Mouse (Mus musculus): Measurements from ENCODE around the gene Bspry. TPM values are rescaled to one million over a fixed set of nuclear protein-coding genes. Genes with fewer than 3 reads are reported as not detected.

Gene Bspry
- polyA plus RNA-seq, 1 experiment from 2014 or later: 0.67 TPM

DNA sequence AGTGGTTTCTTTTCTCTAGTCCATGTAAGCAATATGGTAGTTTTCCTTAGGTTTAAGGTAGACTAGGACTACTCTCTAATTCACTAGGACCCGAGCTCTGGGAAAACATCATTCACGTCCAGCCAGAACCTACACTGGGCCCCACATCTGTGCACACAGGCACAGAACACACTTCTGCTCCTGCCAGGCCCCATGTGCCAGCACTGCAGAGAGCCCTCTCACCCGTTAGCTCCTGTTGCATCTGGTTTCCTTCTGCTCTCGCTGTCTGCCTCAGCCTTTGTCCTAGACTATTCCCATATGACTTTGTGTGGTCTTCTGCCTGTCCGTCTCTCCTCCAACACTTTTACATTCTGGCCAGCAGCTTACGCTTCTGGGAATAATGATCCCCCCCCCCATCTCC, 53.9 kb downstream of the Bspry start:
- Histone ChIP-seq H3K4me2 (no peak overlapping the region), H3K9ac (replicated peaks) (no peak overlapping the region), H3K27me3 (replicated peaks) (no peaks in the 10 kb centered on the region), H3K36me3 (no peaks in the 10 kb centered on the region), H3K4me1 (no peaks in the 10 kb centered on the region), H3K27ac (replicated peaks) (no peak overlapping the region), H3K9me3 (replicated peaks) (no peaks in the 10 kb centered on the region), H3K4me3 (replicated peaks) (no peak overlapping the region)
- WGBS: 80% methylated on average over 6 of the region's 6 CpGs
- ATAC-seq (ENCODE audit: low FRiP score): no peak

DNA sequence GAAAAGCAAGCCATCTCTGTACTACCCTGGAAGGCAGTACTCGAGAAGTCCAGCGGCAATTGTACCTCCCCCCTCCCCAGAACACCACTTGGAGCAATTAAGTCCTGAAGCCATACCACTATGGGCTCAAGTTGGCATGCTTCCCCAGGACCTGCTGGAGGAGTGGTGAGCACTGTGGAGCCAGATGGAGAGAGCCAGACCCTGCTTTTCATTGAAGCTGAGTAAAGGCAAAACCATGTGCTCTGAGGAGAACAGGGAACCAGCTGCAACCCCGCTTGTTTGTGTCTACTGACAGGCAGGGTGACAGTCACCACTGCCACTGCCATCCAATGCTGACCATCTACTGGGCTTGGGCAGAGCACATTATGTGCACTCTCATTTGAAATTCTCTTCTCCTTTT, 61.9 kb downstream of the Bspry start:
- no peaks in the 10 kb centered on the region; the same call in 1 of the 2 replicates for H3K9me3 ChIP-seq (replicated peaks)
- no peak for ATAC-seq (ENCODE audit: low FRiP score)
- 69% methylated on average over 3 of the region's 3 CpGs for WGBS
- no peaks in the 10 kb centered on the region for H3K36me3 ChIP-seq
- H3K4me2 ChIP-seq: no peak overlapping the region
- H3K9ac ChIP-seq (replicated peaks): no peak overlapping the region
- no peaks in the 10 kb centered on the region for H3K27me3 ChIP-seq (replicated peaks)
- no peak overlapping the region for H3K27ac ChIP-seq (replicated peaks)
- H3K4me3 ChIP-seq (replicated peaks): no peak overlapping the region
- no peaks in the 10 kb centered on the region for H3K4me1 ChIP-seq

DNA sequence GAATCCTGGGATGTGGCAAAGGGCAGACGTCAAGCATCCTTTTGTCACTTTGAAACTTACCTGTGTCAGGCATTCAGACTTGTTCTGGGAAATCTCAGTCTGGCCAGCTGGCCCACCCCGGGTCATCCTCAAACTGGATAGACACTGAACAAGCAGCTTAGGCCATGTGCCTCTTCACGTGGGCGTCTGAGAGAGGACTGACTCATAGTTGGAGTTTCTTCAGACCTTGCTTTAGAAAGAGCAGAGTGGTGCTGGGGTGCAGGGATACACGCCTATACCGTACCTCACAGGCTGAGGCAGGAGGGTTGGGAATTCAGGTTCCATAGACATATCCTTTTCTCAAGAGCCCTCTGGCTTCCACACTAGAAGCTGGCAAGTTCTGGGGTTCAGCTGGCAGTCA, 63.9 kb downstream of the Bspry start:
- Histone ChIP-seq H3K27me3 (replicated peaks) (no peaks in the 10 kb centered on the region), H3K4me3 (replicated peaks) (no peak overlapping the region), H3K36me3 (no peaks in the 10 kb centered on the region), H3K4me2 (no peak overlapping the region), H3K4me1 (no peaks in the 10 kb centered on the region), H3K9me3 (replicated peaks) (no peaks in the 10 kb centered on the region; the same call in 1 of the 2 replicates), H3K9ac (replicated peaks) (no peak overlapping the region), H3K27ac (replicated peaks) (no peak overlapping the region)
- no peak for ATAC-seq (ENCODE audit: low FRiP score)
- WGBS: 88% methylated on average over 6 of the region's 6 CpGs

DNA sequence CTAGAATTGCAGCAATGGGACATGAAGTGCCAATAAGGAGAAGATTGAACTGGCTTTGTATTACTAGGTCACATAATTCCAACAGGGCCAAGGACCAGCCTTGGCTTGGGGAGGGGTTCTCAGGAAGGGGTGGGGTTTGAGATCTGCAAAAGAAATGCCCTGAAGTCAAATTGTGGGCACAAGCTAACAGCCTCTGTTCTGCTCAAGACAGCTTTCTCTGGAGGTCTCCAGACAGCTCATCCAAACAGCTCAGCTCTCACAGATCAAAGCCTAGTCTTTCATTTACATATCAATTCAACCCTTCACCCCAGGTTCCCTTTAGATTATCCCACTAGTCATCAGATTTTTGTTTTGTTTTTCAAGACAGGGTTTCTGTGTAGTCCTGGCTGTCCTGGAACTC, 64.9 kb downstream of the Bspry start:
- no peaks in the 10 kb centered on the region for H3K36me3 ChIP-seq
- no peak for ATAC-seq (ENCODE audit: low FRiP score)
- no peak overlapping the region for H3K4me3 ChIP-seq (replicated peaks)
- H3K9me3 ChIP-seq (replicated peaks): no peaks in the 10 kb centered on the region; the same call in 1 of the 2 replicates
- no peak overlapping the region for H3K4me2 ChIP-seq
- no peaks in the 10 kb centered on the region for H3K4me1 ChIP-seq
- H3K9ac ChIP-seq (replicated peaks): no peak overlapping the region
- no peaks in the 10 kb centered on the region for H3K27me3 ChIP-seq (replicated peaks)
- H3K27ac ChIP-seq (replicated peaks): no peak overlapping the region

Other genes with a start within 250 kb of the Bspry start
- 23.2 and 25.9 TPM in 2 replicates for gene Zfp37, start 249.0 kb upstream of the Bspry start, polyA plus RNA-seq (2015; fragmentation: Nextera tagmentation; extraction: Ambion mirVana)
- 15.9 and 18.0 TPM in 2 replicates for gene Slc31a2, start 217.5 kb upstream of the Bspry start, polyA plus RNA-seq (2015; fragmentation: Nextera tagmentation; extraction: Ambion mirVana)
- 22.6 and 24.2 TPM in 2 replicates for gene Fkbp15, start 119.5 kb upstream of the Bspry start, polyA plus RNA-seq (2015; fragmentation: Nextera tagmentation; extraction: Ambion mirVana)
- 32.2 and 36.5 TPM in 2 replicates for gene Slc31a1, start 119.3 kb upstream of the Bspry start, polyA plus RNA-seq (2015; fragmentation: Nextera tagmentation; extraction: Ambion mirVana)
- gene Cdc26, start 71.4 kb upstream of the Bspry start, polyA plus RNA-seq (2015; fragmentation: Nextera tagmentation; extraction: Ambion mirVana): 76.8 and 95.4 TPM in 2 replicates
- 15.3 and 16.4 TPM in 2 replicates for gene Prpf4, start 71.3 kb upstream of the Bspry start, polyA plus RNA-seq (2015; fragmentation: Nextera tagmentation; extraction: Ambion mirVana)
- 0.17 TPM in 1 of 2 replicates, not detected in the other for gene Rnf183, start 44.8 kb upstream of the Bspry start, polyA plus RNA-seq (2015; fragmentation: Nextera tagmentation; extraction: Ambion mirVana)
- 12.5 and 13.3 TPM in 2 replicates for gene Wdr31, start 9.2 kb upstream of the Bspry start, polyA plus RNA-seq (2015; fragmentation: Nextera tagmentation; extraction: Ambion mirVana)
- gene Hdhd3, start 23.4 kb downstream of the Bspry start, polyA plus RNA-seq (2015; fragmentation: Nextera tagmentation; extraction: Ambion mirVana): 12.6 and 13.4 TPM in 2 replicates
- gene Alad, start 39.9 kb downstream of the Bspry start, polyA plus RNA-seq (2015; fragmentation: Nextera tagmentation; extraction: Ambion mirVana): 69.2 and 74.9 TPM in 2 replicates
- gene Pole3, start 45.0 kb downstream of the Bspry start, polyA plus RNA-seq (2015; fragmentation: Nextera tagmentation; extraction: Ambion mirVana): 52.0 and 60.9 TPM in 2 replicates
- gene 4933430I17Rik, start 45.3 kb downstream of the Bspry start, polyA plus RNA-seq (2015; fragmentation: Nextera tagmentation; extraction: Ambion mirVana): 0.40 and 0.55 TPM in 2 replicates
- gene Rgs3, start 79.8 kb downstream of the Bspry start, polyA plus RNA-seq (2015; fragmentation: Nextera tagmentation; extraction: Ambion mirVana): 49.2 and 53.8 TPM in 2 replicates

Measured in neural tube, embryonic 15.5 days (tissue).